Mouse (Mus musculus): Measurements from ENCODE around the gene Macrod2.

DNA sequence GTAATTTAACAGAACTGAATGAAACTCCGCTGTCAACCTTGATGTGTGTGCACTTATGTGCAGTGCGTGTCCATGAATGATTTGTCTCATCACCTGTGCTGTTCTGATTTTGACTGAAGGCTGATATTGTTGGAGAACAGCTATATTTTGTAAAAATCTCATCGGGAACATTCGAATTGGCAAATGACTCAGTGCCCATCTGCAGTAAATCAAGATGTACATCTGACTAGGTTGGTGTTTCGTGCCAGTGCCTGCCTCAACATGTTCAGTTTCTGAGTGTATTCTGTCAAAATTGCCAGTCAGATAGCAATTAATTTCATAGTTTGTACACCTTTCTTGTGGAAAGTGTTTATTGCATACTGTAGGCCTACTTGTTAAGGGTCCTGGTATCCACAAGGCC, 472.0 kb downstream of the Macrod2 start:
- no peak for TF ChIP-seq FLI1 (IDR thresholded peaks at IDR 0.05; ENCODE audit: low read length)
- no peak for TF ChIP-seq GATA1 (IDR thresholded peaks at IDR 0.05; ENCODE audit: borderline replicate concordance, low read length)

Measured in megakaryocyte, embryonic 14.5 days (primary cell).